Mouse (Mus musculus) midbrain, embryonic 11.5 days (tissue): Measurements from ENCODE around the gene Cdkn1a. TPM values are rescaled to one million over a fixed set of nuclear protein-coding genes. Genes with fewer than 3 reads are reported as not detected.

Source experiments
- ATAC-seq: fragments of 200-750 bp; cut with Nextera tagmentation; 2 replicates; pipeline ENCODE4 v1.8.0; 2017; ENCODE audit warnings: moderate TSS enrichment, moderate library complexity; ENCODE audit not compliant: low FRiP score
- DNase-seq: peaks from one replicate; pipeline ENCODE4 v3.0.0; 2015; ENCODE audit warnings: low spot score; ENCODE audit errors: missing footprints
- H3K27ac ChIP-seq: fragments of 300-500 bp; sonication (generic); 2 replicates; pipeline ENCODE4 v1.5.1; 2014; ENCODE audit warnings: low read depth, low read length
- H3K27me3 ChIP-seq: fragments of 300-500 bp; sonication (generic); 2 replicates; pipeline ENCODE4 v1.6.1; 2014; ENCODE audit warnings: mild to moderate bottlenecking, low read length, moderate library complexity, mixed read lengths; ENCODE audit not compliant: control insufficient read depth, insufficient read depth
- H3K36me3 ChIP-seq: fragments of 300-500 bp; sonication (generic); 2 replicates; pipeline ENCODE4 v1.6.1; 2014; ENCODE audit warnings: mild to moderate bottlenecking, low read length, moderate library complexity, mixed read lengths; ENCODE audit not compliant: control insufficient read depth, insufficient read depth
- H3K4me1 ChIP-seq: fragments of 300-500 bp; sonication (generic); 2 replicates; pipeline ENCODE4 v1.6.1; 2014; ENCODE audit warnings: low read length; ENCODE audit not compliant: control insufficient read depth, insufficient read depth
- H3K4me2 ChIP-seq: fragments of 300-500 bp; sonication (generic); 2 replicates; pipeline ENCODE4 v1.6.1; 2014; ENCODE audit warnings: mild to moderate bottlenecking, moderate library complexity
- H3K4me3 ChIP-seq: fragments of 300-500 bp; sonication (generic); 2 replicates; pipeline ENCODE4 v1.5.1; 2014; ENCODE audit warnings: low read depth, low read length
- H3K9ac ChIP-seq: fragments of 300-500 bp; sonication (generic); 2 replicates; pipeline ENCODE4 v1.6.1; 2014; ENCODE audit warnings: low read length
- H3K9me3 ChIP-seq: fragments of 300-500 bp; sonication (generic); 2 replicates; pipeline ENCODE4 v1.6.1; 2016; ENCODE audit warnings: low read length; ENCODE audit not compliant: control insufficient read depth
- WGBS: fragments of 180-500 bp; shearing (Covaris S2); extraction: QIAGEN DNeasy Blood & Tissue Kit; methylation state at CpG from one replicate; pipeline ENCODE4 v1.1.7; 2014; 5-methylcytosine and 5-hydroxymethylcytosine counted together
- polyA plus RNA-seq: library from polyadenylated mRNA; unstranded; fragments of >200 nt; fragmentation: Nextera tagmentation; extraction: Ambion mirVana; gene quantifications from 2 replicates; pipeline ENCODE4 v1.2.1, GENCODE M21; 2014

Gene Cdkn1a
- polyA plus RNA-seq, 1 experiment from 2014 or later, result 16.1 TPM

DNA sequence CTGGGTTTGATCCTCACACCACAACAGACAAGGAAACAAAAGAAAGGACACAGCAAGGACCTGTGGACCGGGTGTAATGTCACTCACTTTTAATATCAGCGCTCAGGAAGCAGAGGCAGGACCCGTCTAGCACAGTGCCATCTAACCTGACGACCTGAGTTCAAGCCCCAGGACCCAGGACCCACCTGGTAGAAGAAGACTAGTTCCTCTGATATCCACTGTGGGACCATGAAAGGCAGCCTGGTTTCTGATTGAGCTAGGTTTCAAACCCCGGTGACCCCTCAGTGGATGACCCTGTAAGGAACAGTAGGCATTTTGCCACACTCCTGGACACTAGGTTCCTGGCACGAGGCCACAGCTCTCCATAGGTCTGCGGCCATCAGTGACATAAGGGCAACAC is 6.1 kb upstream of the Cdkn1a start:
- Histone ChIP-seq H3K9ac (no peak overlapping the region), H3K27me3 (peaks cover 16% of the 10 kb centered on the region), H3K4me2 (no peak overlapping the region), H3K4me3 (no peak overlapping the region), H3K4me1 (peaks cover 10% of the 10 kb centered on the region; the same call in 1 of the 2 replicates), H3K27ac (no peak overlapping the region), H3K36me3 (no peaks in the 10 kb centered on the region), H3K9me3 (no peaks in the 10 kb centered on the region)
- 93% methylated on average over 7 of the region's 7 CpGs for WGBS
- DNase-seq (peak; percentile 79), ATAC-seq (no peak)

DNA sequence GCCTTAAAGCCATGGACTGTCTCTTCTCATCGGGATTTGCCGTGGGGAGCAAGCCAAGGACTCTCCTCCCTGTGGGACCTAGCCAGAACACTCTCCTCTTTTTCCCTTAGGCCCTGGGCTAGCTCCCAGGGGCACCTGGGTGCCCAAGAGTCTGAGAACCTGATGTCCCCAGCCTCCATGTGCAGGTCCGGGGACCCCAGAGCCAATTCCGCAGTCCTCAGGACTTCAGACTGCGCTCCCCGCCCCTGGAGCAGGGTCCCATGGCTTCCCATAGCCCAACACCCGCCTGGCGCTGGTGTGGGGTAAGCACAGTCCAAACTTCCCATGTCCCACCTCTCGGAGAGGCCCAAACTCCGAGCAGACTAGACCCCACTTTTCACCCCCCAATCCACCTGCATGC is 5.5 kb upstream of the Cdkn1a start:
- ATAC-seq (no peak), DNase-seq (no peak)
- Histone ChIP-seq H3K36me3 (no peaks in the 10 kb centered on the region), H3K27me3 (peaks cover 15% of the 10 kb centered on the region; the same call in 1 of the 2 replicates), H3K4me1 (peaks cover 10% of the 10 kb centered on the region; the same call in 1 of the 2 replicates), H3K4me3 (no peak overlapping the region), H3K9me3 (no peaks in the 10 kb centered on the region), H3K4me2 (no peak overlapping the region), H3K27ac (no peak overlapping the region), H3K9ac (no peak overlapping the region)
- 78% methylated on average over 10 of the region's 10 CpGs for WGBS

DNA sequence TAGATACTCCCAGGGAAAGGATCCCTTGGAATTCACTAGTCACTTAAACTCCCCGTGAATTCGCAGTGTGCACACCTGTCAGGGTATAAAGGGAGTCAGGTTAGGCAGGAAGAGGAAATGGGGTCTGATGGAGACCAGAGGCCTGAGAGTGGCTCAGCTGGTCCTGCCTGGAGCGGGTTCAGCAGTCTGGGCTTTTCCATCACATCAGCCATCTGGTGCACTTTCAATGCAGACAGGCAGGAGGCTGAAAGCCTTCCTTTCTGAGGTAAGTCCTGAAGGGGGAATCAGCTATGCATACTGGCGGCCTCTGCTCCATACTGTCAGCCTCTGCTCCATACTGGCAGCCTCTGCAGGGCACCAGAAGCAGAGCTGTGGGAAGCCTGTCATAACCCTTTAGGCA is 3.9 kb upstream of the Cdkn1a start:
- Histone ChIP-seq H3K9me3 (no peaks in the 10 kb centered on the region), H3K27me3 (peaks cover 4% of the 10 kb centered on the region; the same call in 1 of the 2 replicates), H3K4me1 (no peaks in the 10 kb centered on the region), H3K9ac (no peak overlapping the region), H3K27ac (no peak overlapping the region), H3K36me3 (no peaks in the 10 kb centered on the region), H3K4me3 (no peak overlapping the region), H3K4me2 (no peak overlapping the region)
- 86% methylated on average over 4 of the region's 4 CpGs for WGBS
- DNase-seq (no peak), ATAC-seq (no peak)

- Histone ChIP-seq H3K9ac (no peak overlapping the region), H3K4me1 (peaks cover 15% of the 10 kb centered on the region), H3K27ac (no peak overlapping the region), H3K4me2 (no peak overlapping the region), H3K4me3 (no peak overlapping the region), H3K9me3 (no peaks in the 10 kb centered on the region), H3K36me3 (no peaks in the 10 kb centered on the region), H3K27me3 (peaks cover 25% of the 10 kb centered on the region)
- 46% methylated on average over 6 of the region's 6 CpGs for WGBS
- ATAC-seq (no peak), DNase-seq (peak; percentile 80)
Observed at GRCm38 (mm10) chr17:29091348-29091944, 670 bp downstream of the Cdkn1a start.

DNA sequence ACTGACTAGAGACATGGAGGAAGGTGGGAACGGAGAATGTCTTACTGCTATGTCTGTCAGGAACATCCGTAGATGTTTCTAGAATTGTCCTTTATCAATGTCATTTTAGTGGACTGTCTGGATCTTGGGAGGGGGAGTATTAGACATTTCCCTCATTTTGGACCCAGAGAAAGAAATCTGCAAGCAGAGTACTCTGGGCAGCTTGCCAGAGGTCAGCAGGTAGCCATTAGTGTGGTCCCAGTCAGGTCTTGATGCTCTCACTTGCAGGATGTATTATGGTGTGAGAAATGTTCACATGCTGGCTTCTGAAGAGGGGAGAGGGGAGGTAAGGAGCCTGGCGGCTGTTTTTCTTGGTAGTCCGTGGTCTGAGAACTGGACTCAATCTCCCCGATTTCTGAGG is 1.7 kb downstream of the Cdkn1a start:
- H3K9me3 ChIP-seq, result no peaks in the 10 kb centered on the region
- H3K4me2 ChIP-seq, result no peak overlapping the region
- DNase-seq, result peak; percentile 81
- WGBS, result 69% methylated on average over 5 of the region's 5 CpGs
- H3K36me3 ChIP-seq, result no peaks in the 10 kb centered on the region
- H3K27me3 ChIP-seq, result peaks cover 25% of the 10 kb centered on the region
- no peak overlapping the region for H3K4me3 ChIP-seq
- ATAC-seq, result no peak
- H3K4me1 ChIP-seq, result peaks cover 15% of the 10 kb centered on the region
- H3K9ac ChIP-seq, result no peak overlapping the region
- no peak overlapping the region for H3K27ac ChIP-seq

DNA sequence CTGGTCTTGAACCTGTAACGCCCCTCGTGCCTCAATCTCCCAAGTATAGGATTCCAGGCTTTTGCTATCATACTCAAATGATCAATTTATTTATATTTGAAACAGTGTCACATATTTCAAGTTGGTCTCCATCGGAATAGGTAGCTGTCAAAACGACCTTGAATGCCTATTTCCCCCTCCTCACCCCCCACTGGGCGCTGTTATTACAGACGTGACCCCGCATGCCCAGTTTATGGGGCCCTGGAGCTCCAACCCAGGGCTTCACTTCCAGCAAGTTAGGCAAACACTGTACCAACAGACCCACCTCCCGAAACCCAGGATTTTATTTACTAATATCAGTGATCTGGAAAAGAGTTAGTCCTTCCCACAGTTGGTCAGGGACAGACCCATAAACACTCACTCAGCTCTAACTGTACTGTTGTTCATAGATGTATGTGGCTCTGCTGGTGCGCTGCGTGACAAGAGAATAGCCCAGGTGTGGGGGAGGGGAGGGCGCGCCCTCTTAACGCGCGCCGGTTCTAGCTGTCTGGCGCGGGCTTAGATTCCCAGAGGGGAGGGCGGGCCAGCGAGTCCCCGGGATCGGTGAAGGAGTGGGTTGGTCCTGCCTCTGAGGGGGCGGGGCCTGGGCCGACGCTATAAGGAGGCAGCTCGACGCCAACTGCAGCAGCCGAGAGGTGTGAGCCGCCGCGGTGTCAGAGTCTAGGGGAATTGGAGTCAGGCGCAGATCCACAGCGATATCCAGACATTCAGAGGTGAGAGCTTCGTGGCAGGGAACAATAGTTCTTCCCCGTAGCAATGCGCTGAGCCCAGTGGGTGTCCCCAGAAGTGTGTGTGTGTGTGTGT is 2.6 kb downstream of the Cdkn1a start:
- Histone ChIP-seq H3K9ac (peak overlapping the region; percentile 9; the same call in 1 of the 2 replicates), H3K9me3 (no peaks in the 10 kb centered on the region), H3K4me3 (peak overlapping the region; percentile 39), H3K27me3 (peaks cover 25% of the 10 kb centered on the region), H3K4me2 (peak overlapping the region; percentile 59), H3K4me1 (peaks cover 15% of the 10 kb centered on the region), H3K36me3 (no peaks in the 10 kb centered on the region), H3K27ac (no peak overlapping the region)
- DNase-seq (peak; percentile 96), ATAC-seq (peak; percentile 83)
- 9% methylated on average over 36 of the region's 36 CpGs for WGBS

DNA sequence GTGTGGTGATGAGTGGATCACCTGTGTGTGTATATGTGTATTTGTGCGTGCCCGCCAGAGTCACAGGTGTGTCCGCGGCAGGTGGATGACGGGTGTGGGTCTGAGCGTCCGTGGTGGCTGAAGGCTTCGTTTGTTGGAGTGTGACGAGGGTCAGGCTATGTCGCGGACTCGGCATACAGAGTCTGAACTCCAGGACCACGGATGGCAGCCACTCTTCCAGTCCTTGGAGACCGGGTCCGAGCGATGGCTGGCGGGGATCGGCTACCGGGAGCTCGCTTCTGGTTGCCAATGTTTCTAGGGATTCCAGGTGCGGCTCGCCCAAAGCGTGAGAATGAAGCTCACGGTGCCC is 3.2 kb downstream of the Cdkn1a start:
- Histone ChIP-seq H3K27ac (no peak overlapping the region), H3K9me3 (no peaks in the 10 kb centered on the region), H3K4me3 (peak overlapping the region; percentile 39), H3K9ac (peak overlapping the region; percentile 59), H3K4me2 (peak overlapping the region; percentile 59), H3K4me1 (peaks cover 15% of the 10 kb centered on the region), H3K36me3 (no peaks in the 10 kb centered on the region), H3K27me3 (peaks cover 25% of the 10 kb centered on the region)
- ATAC-seq, result no peak; the same call in 1 of the 2 replicates
- DNase-seq, result no peak
- under 1% methylated on average over 24 of the region's 24 CpGs for WGBS

DNA sequence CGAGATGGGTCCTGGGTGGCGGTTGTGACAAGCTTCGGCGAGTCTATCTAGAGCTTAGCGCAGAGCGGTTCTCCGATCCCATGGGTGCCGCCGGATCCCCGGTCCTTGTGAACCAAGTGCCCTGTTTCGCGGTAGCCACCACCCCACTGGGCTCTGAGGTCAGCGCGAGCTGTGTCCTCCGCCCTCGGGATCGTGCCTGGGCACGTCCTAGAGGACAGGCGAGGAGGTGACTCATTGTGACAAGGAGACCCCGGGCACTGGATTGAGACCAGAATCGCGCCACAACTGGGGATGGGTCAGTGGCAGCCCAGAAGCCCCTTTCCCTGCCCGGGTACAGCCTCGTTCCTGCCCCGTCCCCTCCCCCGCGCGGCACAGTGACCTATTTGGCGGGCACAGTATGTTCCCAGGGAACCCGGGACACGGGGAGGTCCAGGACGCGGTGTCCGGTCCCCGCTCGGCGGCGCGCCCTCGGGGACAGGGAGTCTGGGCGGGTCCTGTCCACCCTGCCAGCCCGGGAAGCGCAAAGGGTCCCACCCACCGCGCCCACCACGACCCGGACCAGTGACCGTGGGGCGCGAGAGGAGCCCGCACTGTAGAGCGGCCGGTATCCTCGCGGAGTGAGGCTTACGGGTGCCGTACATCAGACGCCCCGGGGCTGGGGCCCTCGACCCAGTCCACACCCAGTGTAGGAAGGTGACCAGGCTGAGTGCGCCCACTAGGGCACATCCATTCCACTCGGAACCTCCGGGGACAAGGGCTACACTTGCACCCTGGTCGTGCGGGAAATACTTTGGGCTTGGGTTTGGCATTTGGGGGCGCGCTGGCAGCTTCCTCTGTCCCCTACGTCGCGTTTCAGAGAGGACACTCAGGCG is 3.8 kb downstream of the Cdkn1a start:
- peak; percentile 60 for ATAC-seq
- peaks cover 15% of the 10 kb centered on the region for H3K4me1 ChIP-seq
- peak overlapping the region; percentile 59 for H3K9ac ChIP-seq
- peak overlapping the region; percentile 39 for H3K4me3 ChIP-seq
- H3K36me3 ChIP-seq, result no peaks in the 10 kb centered on the region
- peaks cover 25% of the 10 kb centered on the region for H3K27me3 ChIP-seq
- no peaks in the 10 kb centered on the region for H3K9me3 ChIP-seq
- DNase-seq, result peak; percentile 96
- WGBS, result 1% methylated on average over 70 of the region's 71 CpGs
- H3K27ac ChIP-seq, result no peak overlapping the region
- H3K4me2 ChIP-seq, result peak overlapping the region; percentile 59
